Mouse (Mus musculus) A20 (cell line): ENCODE data around the gene Dusp10.
A peak's percentile ranks its signal among the peaks of the same experiment; 100 is the strongest.

Experiments
- DNase-seq: peaks from one replicate; pipeline ENCODE4 v3.0.0-alpha.2; 2011; ENCODE audit warnings: low read depth, low spot score

Gene Dusp10

GRCm38 (mm10) chr1:184053711-184054110, 40.6 kb downstream of the Dusp10 start:
- no peak for DNase-seq

- no peak for DNase-seq
These were observed 41.1 kb downstream of the Dusp10 start for GRCm38 (mm10) chr1:184054176-184054575.

GRCm38 (mm10) chr1:184058206-184058605, 45.1 kb downstream of the Dusp10 start:
- no peak for DNase-seq

GRCm38 (mm10) chr1:184059814-184060213, 46.7 kb downstream of the Dusp10 start:
- no peak for DNase-seq

GRCm38 (mm10) chr1:184060381-184060780, 47.3 kb downstream of the Dusp10 start:
- DNase-seq: no peak

GRCm38 (mm10) chr1:184060828-184061734, 48.0 kb downstream of the Dusp10 start:
- no peak for DNase-seq

- no peak for DNase-seq
These were observed 48.8 kb downstream of the Dusp10 start for GRCm38 (mm10) chr1:184061901-184062300.

GRCm38 (mm10) chr1:184064306-184064705, 51.2 kb downstream of the Dusp10 start:
- no peak for DNase-seq

GRCm38 (mm10) chr1:184065589-184066361, 52.7 kb downstream of the Dusp10 start:
- no peak for DNase-seq

GRCm38 (mm10) chr1:184066460-184067287, 53.6 kb downstream of the Dusp10 start:
- peak; percentile 20 for DNase-seq

- DNase-seq: no peak
These were observed 54.8 kb downstream of the Dusp10 start for GRCm38 (mm10) chr1:184067704-184068558.

- no peak for DNase-seq
These were observed 55.9 kb downstream of the Dusp10 start for GRCm38 (mm10) chr1:184068971-184069370.

- no peak for DNase-seq
These were observed 63.0 kb downstream of the Dusp10 start for GRCm38 (mm10) chr1:184076065-184076464.

- DNase-seq: no peak
These were observed 63.7 kb downstream of the Dusp10 start for GRCm38 (mm10) chr1:184076756-184077155.

- peak; percentile 54 for DNase-seq
These were observed 66.2 kb downstream of the Dusp10 start for GRCm38 (mm10) chr1:184079304-184079703.

GRCm38 (mm10) chr1:184082661-184083060, 69.6 kb downstream of the Dusp10 start:
- DNase-seq: no peak

GRCm38 (mm10) chr1:184083166-184083565, 70.1 kb downstream of the Dusp10 start:
- DNase-seq: no peak

- no peak for DNase-seq
These were observed 71.9 kb downstream of the Dusp10 start for GRCm38 (mm10) chr1:184084961-184085360.

- peak; percentile 37 for DNase-seq
These were observed 77.4 kb downstream of the Dusp10 start for GRCm38 (mm10) chr1:184090515-184090914.

GRCm38 (mm10) chr1:184094914-184095313, 81.8 kb downstream of the Dusp10 start:
- DNase-seq: no peak

- no peak for DNase-seq
These were observed 87.3 kb downstream of the Dusp10 start for GRCm38 (mm10) chr1:184100414-184100813.
